Mouse (Mus musculus) gastrocnemius, adult 2 months (tissue): Measurements from ENCODE around the gene BC048562. TPM values are rescaled to one million over a fixed set of nuclear protein-coding genes. Genes with fewer than 3 reads are reported as not detected.

Experiments
- DNase-seq: peaks from one replicate; pipeline ENCODE4 v3.0.0; 2022
- H3K27ac ChIP-seq: fragments of 200-600 bp; 2 replicates; pipeline ENCODE4 v1.8.1; 2022; ENCODE audit warnings: mild to moderate bottlenecking
- H3K4me3 ChIP-seq: fragments of 200-600 bp; 2 replicates; pipeline ENCODE4 v1.8.1; 2022; ENCODE audit warnings: mild to moderate bottlenecking, moderate library complexity
- CTCF ChIP-seq: fragments of 200-600 bp; IDR thresholded peaks from 2 replicates; pipeline ENCODE4 v1.8.1; 2022; ENCODE audit warnings: antibody characterized with exemption, mild to moderate bottlenecking, moderate library complexity
- intact Hi-C: fragments of 180-260 bp; cut with DNase I; formaldehyde crosslinking; loops from one replicate; pipeline ENCODE4 v1.15.1; 2025
- total RNA-seq, 2 experiments: library from RNA; stranded (reverse); gene quantifications; 2 replicates each; pipeline ENCODE4 v1.2.3; 2021

The BC048562 gene
- total RNA-seq, 2 experiments from 2014 or later, result not detected

- no peak for DNase-seq
Observed at GRCm38 (mm10) chr9:108463713-108464112, 27.4 kb downstream of the BC048562 start.

GRCm38 (mm10) chr9:108466219-108466618 lies 29.9 kb downstream of the BC048562 start:
- TF ChIP-seq CTCF, result no peak
- H3K4me3 ChIP-seq, result no peak overlapping the region
- no peak overlapping the region for H3K27ac ChIP-seq
- no peak for DNase-seq
- intact Hi-C loops, result no loop called here

More at GRCm38 (mm10) chr9:108463713-108464112, 27.4 kb downstream of the BC048562 start:
- intact Hi-C loops, result loop anchor here (5.0 kb wide), 1 partner anchor 49 kb away; no protein-coding TSS in a partner anchor
- Histone ChIP-seq H3K4me3 (no peak overlapping the region), H3K27ac (no peak overlapping the region)
- no peak for TF ChIP-seq CTCF

GRCm38 (mm10) chr9:108469430-108469829 lies 33.1 kb downstream of the BC048562 start:
- intact Hi-C loops, result no loop called here
- H3K27ac ChIP-seq, result no peak overlapping the region
- H3K4me3 ChIP-seq, result no peak overlapping the region
- no peak for TF ChIP-seq CTCF
- DNase-seq, result no peak

- no peak for TF ChIP-seq CTCF
- Histone ChIP-seq H3K27ac (no peak overlapping the region), H3K4me3 (no peak overlapping the region)
- intact Hi-C loops, result no loop called here
- no peak for DNase-seq
Observed at GRCm38 (mm10) chr9:108469845-108470244, 33.6 kb downstream of the BC048562 start.

GRCm38 (mm10) chr9:108474528-108474927 lies 38.2 kb downstream of the BC048562 start:
- Histone ChIP-seq H3K27ac (no peak overlapping the region), H3K4me3 (no peak overlapping the region)
- intact Hi-C loops, result no loop called here
- no peak for DNase-seq
- TF ChIP-seq CTCF, result no peak

- Histone ChIP-seq H3K27ac (peak overlapping the region; percentile 96), H3K4me3 (peak overlapping the region; percentile 86)
- intact Hi-C loops, result no loop called here
- DNase-seq, result peak; percentile 93
- no peak for TF ChIP-seq CTCF
Observed at GRCm38 (mm10) chr9:108478638-108479156, 42.4 kb downstream of the BC048562 start.

GRCm38 (mm10) chr9:108479241-108479640 lies 43.0 kb downstream of the BC048562 start:
- DNase-seq, result peak; percentile 42
- Histone ChIP-seq H3K4me3 (peak overlapping the region; percentile 86), H3K27ac (peak overlapping the region; percentile 96)
- intact Hi-C loops, result no loop called here
- TF ChIP-seq CTCF, result no peak

GRCm38 (mm10) chr9:108479721-108480351 lies 43.6 kb downstream of the BC048562 start, which contains the start of gene Lamb2:
Gene Lamb2, plus strand, starts transcription at chr9:108479736.
- TF ChIP-seq CTCF, result no peak

GRCm38 (mm10) chr9:108480813-108481519 lies 44.7 kb downstream of the BC048562 start:
- peak overlapping the region; percentile 96 for H3K27ac ChIP-seq
- intact Hi-C loops, result no loop called here
- DNase-seq, result peak; percentile 35
- TF ChIP-seq CTCF, result no peak
- peak overlapping the region; percentile 86 for H3K4me3 ChIP-seq

More at GRCm38 (mm10) chr9:108479721-108480351, 43.6 kb downstream of the BC048562 start, which contains the start of gene Lamb2:
- DNase-seq, result peak; percentile 66
- Histone ChIP-seq H3K27ac (peak within 1 kb of the TSS; percentile 96), H3K4me3 (peak within 1 kb of the TSS; percentile 86)
- intact Hi-C loops, result no loop called here

- Histone ChIP-seq H3K4me3 (peak overlapping the region; percentile 86), H3K27ac (peak overlapping the region; percentile 96)
- TF ChIP-seq CTCF, result no peak
- intact Hi-C loops, result no loop called here
- peak; percentile 49 for DNase-seq
Observed at GRCm38 (mm10) chr9:108481520-108482210, 45.4 kb downstream of the BC048562 start.

- H3K27ac ChIP-seq, result no peak overlapping the region
- TF ChIP-seq CTCF, result no peak
- no peak overlapping the region for H3K4me3 ChIP-seq
- intact Hi-C loops, result no loop called here
- peak; percentile 17 for DNase-seq
Observed at GRCm38 (mm10) chr9:108483051-108483790, 46.9 kb downstream of the BC048562 start.

GRCm38 (mm10) chr9:108484021-108484420 lies 47.7 kb downstream of the BC048562 start:
- H3K27ac ChIP-seq, result no peak overlapping the region
- no peak for TF ChIP-seq CTCF
- intact Hi-C loops, result no loop called here
- no peak overlapping the region for H3K4me3 ChIP-seq
- peak; percentile 16 for DNase-seq
